Mouse (Mus musculus) hindbrain, postnatal 0 days (tissue): Measurements from ENCODE around the gene Acin1. TPM values are rescaled to one million over a fixed set of nuclear protein-coding genes. Genes with fewer than 3 reads are reported as not detected.

Source experiments
- ATAC-seq: fragments of 200-750 bp; cut with Nextera tagmentation; 2 replicates; pipeline ENCODE4 v1.8.0; 2017; ENCODE audit warnings: mild to moderate bottlenecking, moderate TSS enrichment, moderate library complexity
- DNase-seq: peaks from one replicate; pipeline ENCODE4 v3.0.0-alpha.2; 2015; ENCODE audit warnings: low spot score
- H3K27ac ChIP-seq: fragments of 300-500 bp; sonication (generic); 2 replicates; pipeline ENCODE4 v1.5.1; 2014; ENCODE audit warnings: mild to moderate bottlenecking
- H3K27me3 ChIP-seq: fragments of 300-500 bp; sonication (generic); 2 replicates; pipeline ENCODE4 v1.6.1; 2014; ENCODE audit warnings: low read length, mixed read lengths; ENCODE audit not compliant: insufficient read depth
- H3K36me3 ChIP-seq: fragments of 300-500 bp; sonication (generic); 2 replicates; pipeline ENCODE4 v1.6.1; 2014; ENCODE audit warnings: low read length, mixed read lengths; ENCODE audit not compliant: insufficient read depth
- H3K4me1 ChIP-seq: fragments of 300-500 bp; sonication (generic); 2 replicates; pipeline ENCODE4 v1.6.1; 2014; ENCODE audit warnings: antibody characterized with exemption, low read length, mixed read lengths; ENCODE audit not compliant: insufficient read depth
- H3K4me2 ChIP-seq: fragments of 300-500 bp; sonication (generic); 2 replicates; pipeline ENCODE4 v1.6.1; 2014; ENCODE audit warnings: low read depth, mild to moderate bottlenecking, low read length, moderate library complexity, mixed read lengths
- H3K4me3 ChIP-seq: fragments of 300-500 bp; sonication (generic); 2 replicates; pipeline ENCODE4 v1.5.1; 2014; ENCODE audit warnings: low read length
- H3K9ac ChIP-seq: fragments of 300-500 bp; sonication (generic); replicated peaks from 2 replicates; pipeline ENCODE4 v1.6.1; 2014; ENCODE audit warnings: mild to moderate bottlenecking, low read length, moderate library complexity, mixed read lengths
- H3K9me3 ChIP-seq: fragments of 300-500 bp; sonication (generic); 2 replicates; pipeline ENCODE4 v1.6.1; 2016; ENCODE audit warnings: low read length, mixed read lengths
- CTCF ChIP-seq: IDR thresholded peaks from 2 replicates; pipeline ENCODE4 v1.5.1; 2016; ENCODE audit warnings: antibody characterized with exemption, control low read depth, low read depth
- WGBS: fragments of 180-500 bp; shearing (Covaris S2); extraction: QIAGEN DNeasy Blood & Tissue Kit; methylation state at CpG from one replicate; pipeline ENCODE4 v1.1.7; 2014; 5-methylcytosine and 5-hydroxymethylcytosine counted together
- polyA plus RNA-seq: library from polyadenylated mRNA; unstranded; fragments of >200 nt; fragmentation: Nextera tagmentation; extraction: Ambion mirVana; gene quantifications from 2 replicates; pipeline ENCODE4 v1.2.1, GENCODE M21; 2015
- total RNA-seq: library from RNA; depleted of rRNA; stranded (reverse); fragments of >200 nt; gene quantifications from 2 replicates; pipeline ENCODE4 v1.2.3, GENCODE M21; 2014

Acin1 gene
- total and polyA plus RNA-seq, 2 experiments from 2014 or later: 102 to 118 TPM

DNA sequence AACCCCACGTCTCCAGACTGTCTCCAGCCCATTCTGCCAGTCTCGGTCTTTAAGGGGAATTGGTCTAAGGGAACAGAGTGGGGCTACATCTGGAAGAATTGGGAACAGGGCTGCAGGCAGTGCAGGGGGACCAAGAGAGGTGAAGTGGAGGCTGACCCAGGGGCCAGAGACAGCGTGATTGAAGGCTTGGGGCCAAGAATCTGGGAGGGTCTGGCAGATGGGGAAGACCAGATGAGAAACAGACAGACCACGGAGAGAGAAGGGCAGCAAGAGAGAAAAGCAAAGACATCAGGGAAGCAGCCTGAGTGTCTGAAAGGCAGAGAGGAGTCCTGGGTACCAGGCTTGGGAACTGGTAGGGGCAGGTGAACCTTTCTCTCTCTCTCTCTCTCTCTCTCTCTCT, 46.6 kb downstream of the Acin1 start:
- no peak for TF ChIP-seq CTCF
- ATAC-seq: no peak
- 0 out of 2 replicates have a peak overlapping the region, but pooled peaks have one; percentile 11 for H3K27ac ChIP-seq
- 20% methylated on average over 4 of the region's 4 CpGs for WGBS
- H3K9me3 ChIP-seq: no peaks in the 10 kb centered on the region
- DNase-seq: no peak
- no peaks in the 10 kb centered on the region for H3K27me3 ChIP-seq
- peak overlapping the region; percentile 45 for H3K9ac ChIP-seq
- no peaks in the 10 kb centered on the region; the same call in 1 of the 2 replicates for H3K4me1 ChIP-seq
- H3K4me3 ChIP-seq: peak overlapping the region; percentile 80
- peaks cover 30% of the 10 kb centered on the region for H3K36me3 ChIP-seq
- H3K4me2 ChIP-seq: peak overlapping the region; percentile 96

DNA sequence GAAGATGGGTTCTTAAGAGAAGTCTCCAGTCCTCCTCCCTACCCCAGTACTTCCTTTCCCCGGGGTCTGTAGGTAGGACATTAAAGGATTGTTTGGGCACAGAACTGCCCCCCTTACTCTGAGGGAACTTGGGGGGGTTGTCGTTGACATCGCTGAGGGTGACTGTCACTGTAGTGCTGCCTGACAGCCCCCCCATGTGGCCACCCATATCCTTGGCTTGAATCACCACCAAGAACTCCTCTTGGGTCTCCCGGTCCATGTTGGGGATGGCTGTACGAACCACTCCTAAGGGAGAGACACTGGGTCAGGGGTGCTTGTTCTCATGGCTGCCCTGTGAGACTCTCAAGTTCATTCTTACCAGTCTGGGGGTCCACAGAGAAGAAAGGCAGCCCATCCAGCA, 48.5 kb downstream of the Acin1 start:
- 65% methylated on average over 5 of the region's 5 CpGs for WGBS
- H3K9ac ChIP-seq: no peak overlapping the region

DNA sequence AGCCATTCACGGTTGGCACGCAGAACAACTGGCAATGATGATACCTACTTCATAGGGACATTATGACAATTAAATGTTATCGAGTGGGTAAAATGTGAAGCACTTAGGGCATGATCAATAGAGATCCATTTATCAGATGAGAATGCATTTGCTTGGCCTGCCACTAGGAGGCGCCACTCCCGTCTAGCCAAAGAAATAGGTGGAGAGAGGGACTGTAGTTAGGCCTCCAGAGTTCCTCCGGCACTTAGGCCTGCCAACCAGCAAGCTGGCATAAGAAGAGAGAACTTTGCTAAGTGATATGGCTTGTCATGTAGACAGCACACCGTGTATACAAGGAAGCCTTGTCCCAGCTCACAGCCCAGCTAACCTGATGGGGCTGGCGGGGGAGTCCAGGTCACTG, 49.8 kb downstream of the Acin1 start:
- DNase-seq (peak; percentile 58), ATAC-seq (no peak)
- WGBS: 45% methylated on average over 8 of the region's 8 CpGs
- TF ChIP-seq CTCF: peak; percentile 93
- H3K4me3 ChIP-seq: no peak overlapping the region
- peaks cover 7% of the 10 kb centered on the region; the same call in 1 of the 2 replicates for H3K36me3 ChIP-seq
- H3K4me1 ChIP-seq: no peaks in the 10 kb centered on the region; the same call in 1 of the 2 replicates
- H3K27ac ChIP-seq: no peak overlapping the region
- H3K9me3 ChIP-seq: no peaks in the 10 kb centered on the region
- no peaks in the 10 kb centered on the region for H3K27me3 ChIP-seq
- no peak overlapping the region for H3K4me2 ChIP-seq
- no peak overlapping the region for H3K9ac ChIP-seq

More for the DNA sequence above, 48.5 kb downstream of the Acin1 start:
- H3K4me1 ChIP-seq: no peaks in the 10 kb centered on the region; the same call in 1 of the 2 replicates
- H3K27me3 ChIP-seq: no peaks in the 10 kb centered on the region
- DNase-seq: peak; percentile 39
- no peak overlapping the region for H3K4me2 ChIP-seq
- TF ChIP-seq CTCF: peak; percentile 56
- no peak overlapping the region for H3K27ac ChIP-seq
- H3K9me3 ChIP-seq: no peaks in the 10 kb centered on the region
- peaks cover 11% of the 10 kb centered on the region for H3K36me3 ChIP-seq
- no peak overlapping the region for H3K4me3 ChIP-seq
- ATAC-seq: no peak

DNA sequence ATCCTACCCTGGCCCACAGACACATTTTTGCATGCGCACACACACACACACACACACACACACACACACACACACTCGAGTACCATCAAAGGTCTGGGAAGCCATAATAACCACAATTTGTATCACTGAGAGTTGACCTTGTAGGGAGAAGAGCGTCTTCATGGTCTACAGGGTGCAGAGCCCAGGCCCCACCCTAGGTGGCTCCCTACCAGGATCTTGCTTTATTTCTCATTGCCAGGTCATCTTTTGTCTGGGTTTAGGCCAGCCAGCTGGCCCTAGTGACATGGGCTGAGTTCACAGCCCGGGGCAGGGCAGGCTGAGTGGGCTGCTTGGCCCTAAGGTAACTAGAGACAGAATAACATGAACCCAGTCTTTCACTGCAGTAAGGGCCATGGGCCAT, 52.5 kb downstream of the Acin1 start:
- 84% methylated on average over 4 of the region's 4 CpGs for WGBS
- no peaks in the 10 kb centered on the region; the same call in 1 of the 2 replicates for H3K4me1 ChIP-seq
- H3K9ac ChIP-seq: no peak overlapping the region
- H3K27ac ChIP-seq: no peak overlapping the region
- no peak overlapping the region for H3K4me3 ChIP-seq
- no peaks in the 10 kb centered on the region for H3K27me3 ChIP-seq
- ATAC-seq (no peak), DNase-seq (no peak)
- H3K4me2 ChIP-seq: no peak overlapping the region
- peak; percentile 31 for TF ChIP-seq CTCF
- H3K36me3 ChIP-seq: peaks cover 12% of the 10 kb centered on the region; the same call in 1 of the 2 replicates
- H3K9me3 ChIP-seq: no peaks in the 10 kb centered on the region

DNA sequence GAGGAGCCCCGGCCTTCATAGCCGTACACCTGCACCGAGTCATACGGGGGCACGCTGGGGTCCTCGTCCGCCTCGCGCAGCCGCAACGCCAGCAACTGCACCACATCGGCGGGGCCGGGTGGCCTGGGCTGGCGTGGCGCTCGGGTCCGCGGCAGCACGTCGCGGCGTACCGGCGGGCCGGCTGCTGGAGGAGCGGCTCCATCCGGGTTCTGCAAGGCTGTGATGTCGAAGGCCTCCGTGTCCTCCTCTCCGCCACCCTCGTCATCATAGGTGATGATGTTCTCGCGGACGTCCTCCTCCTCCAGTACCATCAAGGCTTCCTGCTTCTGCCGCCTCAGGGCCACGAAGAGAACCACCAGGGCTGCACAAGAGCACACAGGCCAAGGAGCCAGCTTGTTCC, 54.5 kb downstream of the Acin1 start:
- no peaks in the 10 kb centered on the region for H3K9me3 ChIP-seq
- no peak for DNase-seq
- no peak for ATAC-seq
- H3K4me1 ChIP-seq: no peaks in the 10 kb centered on the region; the same call in 1 of the 2 replicates
- no peak overlapping the region for H3K9ac ChIP-seq
- H3K4me3 ChIP-seq: no peak overlapping the region
- no peak for TF ChIP-seq CTCF
- H3K27ac ChIP-seq: no peak overlapping the region
- H3K36me3 ChIP-seq: peaks cover 12% of the 10 kb centered on the region; the same call in 1 of the 2 replicates
- H3K4me2 ChIP-seq: no peak overlapping the region
- H3K27me3 ChIP-seq: no peaks in the 10 kb centered on the region
- WGBS: 91% methylated on average over 35 of the region's 37 CpGs

DNA sequence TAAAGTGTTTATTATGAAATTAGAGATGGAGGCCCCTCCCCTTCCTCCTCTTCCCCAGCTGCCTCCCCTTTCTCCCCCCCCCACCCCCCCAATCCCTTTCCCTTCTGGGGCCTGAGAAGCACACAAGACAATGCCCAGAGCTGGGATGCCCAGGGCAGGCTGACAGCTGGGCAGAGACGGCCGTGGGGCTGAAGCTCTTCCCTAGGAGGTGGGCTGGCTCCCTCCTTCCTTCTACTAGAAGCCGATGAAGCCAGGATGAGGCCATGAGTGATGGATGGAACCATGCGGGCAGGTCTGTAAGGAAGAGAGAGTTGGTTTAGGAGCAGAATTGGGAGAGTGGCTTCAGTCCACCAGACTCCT, 55.5 kb downstream of the Acin1 start:
- H3K4me3 ChIP-seq: no peak overlapping the region
- H3K36me3 ChIP-seq: peaks cover 12% of the 10 kb centered on the region; the same call in 1 of the 2 replicates
- no peaks in the 10 kb centered on the region for H3K27me3 ChIP-seq
- ATAC-seq: peak; percentile 54
- TF ChIP-seq CTCF: no peak
- no peak for DNase-seq
- peak overlapping the region; percentile 56; the same call in 1 of the 2 replicates for H3K27ac ChIP-seq
- H3K4me1 ChIP-seq: no peaks in the 10 kb centered on the region; the same call in 1 of the 2 replicates
- no peak overlapping the region for H3K9ac ChIP-seq
- 0 out of 2 replicates have a peak overlapping the region, but pooled peaks have one; percentile 1 for H3K4me2 ChIP-seq
- 28% methylated on average over 4 of the region's 4 CpGs for WGBS
- no peaks in the 10 kb centered on the region for H3K9me3 ChIP-seq

DNA sequence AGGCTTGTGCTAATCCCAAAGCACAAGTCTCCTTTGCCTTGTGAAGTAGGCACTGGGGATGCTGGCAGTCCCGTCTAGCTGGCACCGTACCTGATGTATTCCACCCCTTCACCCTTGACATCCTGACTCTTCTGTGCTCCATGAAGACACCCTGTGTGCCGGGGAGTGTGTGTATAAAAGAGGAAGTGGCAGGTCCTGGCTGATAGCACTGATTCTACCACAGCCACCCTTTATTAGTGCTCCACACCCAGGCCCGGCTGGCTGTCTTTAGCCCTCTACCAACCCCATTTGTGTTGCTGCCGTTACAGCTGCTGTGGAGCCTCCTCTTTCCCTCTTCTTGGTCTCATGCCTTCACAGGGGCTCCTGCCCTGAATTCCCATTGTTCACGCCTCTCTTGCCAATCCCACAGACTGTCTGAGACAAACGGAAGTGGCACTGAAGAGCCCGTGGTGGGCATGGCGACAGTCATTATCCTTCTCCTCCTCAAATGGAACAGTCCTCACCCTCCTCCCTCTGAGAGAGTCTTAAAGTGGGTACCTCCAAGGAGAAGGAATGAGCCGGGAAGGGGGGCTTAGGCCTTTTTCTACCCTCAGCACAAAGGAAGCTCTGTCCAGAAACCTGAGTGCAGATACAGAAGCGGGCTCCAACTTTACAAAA, 56.0 kb downstream of the Acin1 start:
- DNase-seq (peak; percentile 34), ATAC-seq (peak; percentile 72)
- H3K27me3 ChIP-seq: no peaks in the 10 kb centered on the region
- H3K4me3 ChIP-seq: no peak overlapping the region
- peaks cover 12% of the 10 kb centered on the region; the same call in 1 of the 2 replicates for H3K36me3 ChIP-seq
- H3K27ac ChIP-seq: peak overlapping the region; percentile 56; the same call in 1 of the 2 replicates
- no peaks in the 10 kb centered on the region; the same call in 1 of the 2 replicates for H3K4me1 ChIP-seq
- 0 out of 2 replicates have a peak overlapping the region, but pooled peaks have one; percentile 5 for H3K9ac ChIP-seq
- no peak overlapping the region for H3K4me2 ChIP-seq
- TF ChIP-seq CTCF: no peak
- 46% methylated on average over 11 of the region's 11 CpGs for WGBS
- no peaks in the 10 kb centered on the region for H3K9me3 ChIP-seq
